Mouse (Mus musculus) B cell, adult 67 days (primary cell): Measurements from ENCODE around the gene Tex13c2. TPM values are rescaled to one million over a fixed set of nuclear protein-coding genes. Genes with fewer than 3 reads are reported as not detected.

Source experiments
- total RNA-seq, 2 experiments: library from RNA; stranded (reverse); gene quantifications; 4 replicates each; pipeline ENCODE4 v1.2.4; 2023

Gene Tex13c2
- not detected for total RNA-seq

DNA sequence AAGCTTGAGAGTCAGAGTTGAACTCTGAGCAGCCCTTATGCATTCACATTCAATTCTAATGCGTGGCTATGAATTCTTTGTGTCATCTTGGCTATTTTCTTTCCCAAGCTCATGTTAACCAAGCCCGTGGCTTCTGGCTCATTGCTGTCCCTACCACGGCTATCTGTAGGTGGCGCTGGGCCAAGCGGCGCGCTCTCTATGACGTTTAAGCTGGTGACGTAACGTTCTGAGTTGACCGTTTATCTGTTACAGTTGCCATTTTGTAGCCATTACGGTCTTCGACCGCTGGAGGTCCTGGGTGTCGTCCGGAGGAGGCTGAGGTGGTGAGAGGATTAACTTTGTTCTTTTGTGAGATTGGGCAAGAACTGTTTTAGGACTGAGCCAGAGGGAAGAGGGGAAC lies at the start of gene Tex13c2:
Gene Tex13c2, plus strand, starts transcription at position 246 of the 400 bp plus-strand sequence.

GRCm38 (mm10) chrX:42502291-42503043 lies 13.0 kb downstream of the Tex13c2 start, which contains the start of gene Sh2d1a:
Gene Sh2d1a, plus strand, starts transcription at chrX:42502453.

Other genes starting within 250 kb of the Tex13c2 start
- not detected for gene Sh2d1a, start 12.8 kb downstream of the Tex13c2 start, total RNA-seq